13 mouse cellular contexts compared by ENCODE assay signal in genomic region chr8:99417456-99417855, GRCm38 (mm10). TPM values are rescaled to one million over a fixed set of nuclear protein-coding genes. Genes with fewer than 3 reads are reported as not detected.
DNase-seq lines count a peak whose midpoint lies in the region; ATAC-seq and TF ChIP-seq lines count a peak whose summit lies in the region.
"Had no signal": no experiment of that assay in that cellular context is flagged by ENCODE, and none has a peak within 500 bp of the region (broad histone marks: within the 10 kb centered on the region; RNA-seq: fewer than 3 reads in every experiment).

No protein-coding gene starts in this region.

- H3K4me2 ChIP-seq in forebrain, embryonic 11.5 days (ENCODE audit: low read depth, low read length, severe bottlenecking), result peak overlapping the region; percentile 94; the same call in 1 of the 2 replicates
- H3K4me2 ChIP-seq in hindbrain, embryonic 14.5 days (replicated peaks), result peak overlapping the region; percentile 75
- H3K4me2 ChIP-seq in midbrain, embryonic 15.5 days, result peak overlapping the region; percentile 86
- no peak overlapping the region for H3K4me2 ChIP-seq in intestine, embryonic 15.5 days (replicated peaks)

- H3K4me3 ChIP-seq in left cerebral cortex, adult 2 months, result peak overlapping the region; percentile 70
- H3K4me3 ChIP-seq in forebrain, embryonic 11.5 days (ENCODE audit: low read depth, low read length), result peak overlapping the region; percentile 6; the same call in 1 of the 2 replicates
- H3K4me3 ChIP-seq in hindbrain, embryonic 14.5 days (replicated peaks; ENCODE audit: low read length), result peak overlapping the region; percentile 62
- peak overlapping the region; percentile 72 for H3K4me3 ChIP-seq in midbrain, embryonic 15.5 days
- no peak overlapping the region for H3K4me3 ChIP-seq in intestine, embryonic 15.5 days (replicated peaks)
- H3K4me3 ChIP-seq: megakaryocyte, embryonic 14.5 days had no signal

- DNase-seq in left cerebral cortex, adult 2 months (ENCODE audit: extremely low spot score in 1 of 2, low spot score in 2 of 2), result no peak
- no peak for DNase-seq in left cerebral cortex, adult 8-10 months (ENCODE audit: low spot score in 2 of 2)
- DNase-seq in forebrain, embryonic 11.5 days (ENCODE audit: low spot score), result no peak
- DNase-seq in hindbrain, embryonic 14.5 days (ENCODE audit: low spot score), result no peak
- no peak for DNase-seq in gastrocnemius, postnatal 36 days
- DNase-seq in urinary bladder, postnatal 10 days (ENCODE audit: low spot score), result no peak
- DNase-seq: heart, adult 11 months; lung, adult 18-20 months had no signal

- no peak for TF ChIP-seq CTCF in left cerebral cortex, adult 2 months (IDR thresholded peaks at IDR 0.05)

- no peaks in the 10 kb centered on the region for H3K36me3 ChIP-seq in forebrain, embryonic 11.5 days (ENCODE audit: control insufficient read depth, insufficient read depth, low read length)
- no peaks in the 10 kb centered on the region for H3K36me3 ChIP-seq in hindbrain, embryonic 14.5 days (replicated peaks; ENCODE audit: control insufficient read depth, insufficient read depth)
- no peaks in the 10 kb centered on the region for H3K36me3 ChIP-seq in midbrain, embryonic 15.5 days (replicated peaks)
- H3K36me3 ChIP-seq in intestine, embryonic 15.5 days, result no peaks in the 10 kb centered on the region

- intact Hi-C loops in left cerebral cortex, adult 2 months (cut with DNase I), result loop anchor here (5.0 kb wide), 1 partner anchor 150 kb away; no protein-coding TSS in a partner anchor
- intact Hi-C loops in gastrocnemius, postnatal 36 days (cut with DNase I), result no loop called here

- no peaks in the 10 kb centered on the region for H3K4me1 ChIP-seq in forebrain, embryonic 11.5 days (replicated peaks; ENCODE audit: control insufficient read depth, insufficient read depth, low read length)
- peaks cover 3% of the 10 kb centered on the region; the same call in 1 of the 2 replicates for H3K4me1 ChIP-seq in hindbrain, embryonic 14.5 days (replicated peaks; ENCODE audit: control insufficient read depth, insufficient read depth, low read length)
- H3K4me1 ChIP-seq in midbrain, embryonic 15.5 days, result peaks cover 16% of the 10 kb centered on the region
- peaks cover 17% of the 10 kb centered on the region for H3K4me1 ChIP-seq in intestine, embryonic 15.5 days (replicated peaks)
- H3K4me1 ChIP-seq: megakaryocyte, embryonic 14.5 days had no signal

- peak overlapping the region; percentile 28; the same call in 1 of the 2 replicates for H3K27ac ChIP-seq in left cerebral cortex, adult 2 months
- H3K27ac ChIP-seq in forebrain, embryonic 11.5 days (ENCODE audit: low read depth, low read length), result no peak overlapping the region
- H3K27ac ChIP-seq in hindbrain, embryonic 14.5 days, result peak overlapping the region; percentile 64; the same call in 1 of the 2 replicates
- peak overlapping the region; percentile 77; the same call in 1 of the 2 replicates for H3K27ac ChIP-seq in midbrain, embryonic 15.5 days
- no peak overlapping the region for H3K27ac ChIP-seq in intestine, embryonic 15.5 days
- H3K27ac ChIP-seq: kidney, postnatal 0 days had no signal

- ATAC-seq in forebrain, embryonic 11.5 days (replicated peaks; ENCODE audit: low FRiP score), result no peak
- ATAC-seq in hindbrain, embryonic 14.5 days (ENCODE audit: low FRiP score), result no peak
- 0 out of 2 replicates have a peak, but pooled peaks have one; percentile 28 for ATAC-seq in midbrain, embryonic 15.5 days (replicated peaks)
- no peak for ATAC-seq in intestine, embryonic 15.5 days
- ATAC-seq: CD4-positive, CD25-positive, alpha-beta regulatory T cell, adult 4 months had no signal

- H3K27me3 ChIP-seq in forebrain, embryonic 11.5 days (ENCODE audit: control insufficient read depth, insufficient read depth, low read length), result peaks cover 4% of the 10 kb centered on the region
- peaks cover 7% of the 10 kb centered on the region; the same call in 1 of the 2 replicates for H3K27me3 ChIP-seq in hindbrain, embryonic 14.5 days (ENCODE audit: control insufficient read depth, insufficient read depth, low read length)
- H3K27me3 ChIP-seq in midbrain, embryonic 15.5 days (replicated peaks), result no peaks in the 10 kb centered on the region
- peaks cover 32% of the 10 kb centered on the region for H3K27me3 ChIP-seq in intestine, embryonic 15.5 days (replicated peaks)

- WGBS in forebrain, embryonic 11.5 days, result 31% methylated on average over 7 of the region's 7 CpGs
- WGBS in hindbrain, embryonic 14.5 days, result 23% methylated on average over 7 of the region's 7 CpGs
- 11% methylated on average over 7 of the region's 7 CpGs for WGBS in midbrain, embryonic 15.5 days
- 59% methylated on average over 7 of the region's 7 CpGs for WGBS in intestine, embryonic 15.5 days

- no peaks in the 10 kb centered on the region for H3K9me3 ChIP-seq in forebrain, embryonic 11.5 days (ENCODE audit: control insufficient read depth, low read length)
- H3K9me3 ChIP-seq in hindbrain, embryonic 14.5 days (ENCODE audit: control insufficient read depth, low read length), result no peaks in the 10 kb centered on the region
- no peaks in the 10 kb centered on the region for H3K9me3 ChIP-seq in midbrain, embryonic 15.5 days
- no peaks in the 10 kb centered on the region for H3K9me3 ChIP-seq in intestine, embryonic 15.5 days

- no peak overlapping the region for H3K9ac ChIP-seq in forebrain, embryonic 11.5 days (ENCODE audit: low read length)
- H3K9ac ChIP-seq in hindbrain, embryonic 14.5 days, result peak overlapping the region; percentile 73
- H3K9ac ChIP-seq in midbrain, embryonic 15.5 days, result peak overlapping the region; percentile 52; the same call in 1 of the 2 replicates
- no peak overlapping the region for H3K9ac ChIP-seq in intestine, embryonic 15.5 days

RNA-seq across cellular contexts. Expression of gene Cdh8, which starts 1.2 kb away (rescaled TPM):
- 10 to 100 TPM; 46.3 to 46.8 TPM for total RNA-seq in left cerebral cortex, adult 2 months (2021)
- total RNA-seq in left cerebral cortex, adult 8-10 months (2022), result 10 to 100 TPM; 46.1 to 53.2 (median 49.1) TPM
- polyA plus RNA-seq in forebrain, embryonic 11.5 days (2014; fragmentation: Nextera tagmentation; extraction: Ambion mirVana), result 8.7 and 12.0 TPM in 2 replicates
- polyA plus RNA-seq in hindbrain, embryonic 14.5 days (2014; fragmentation: Nextera tagmentation; extraction: Ambion mirVana), result 68.3 and 70.9 TPM in 2 replicates
- polyA plus RNA-seq in midbrain, embryonic 15.5 days (2015; fragmentation: Nextera tagmentation; extraction: Ambion mirVana), result 60.1 and 68.4 TPM in 2 replicates
- total RNA-seq in gastrocnemius, postnatal 36 days (2021), result not detected
- 1.1 and 1.3 TPM in 2 replicates for polyA plus RNA-seq in intestine, embryonic 15.5 days (2015; fragmentation: Nextera tagmentation; extraction: Ambion mirVana)
- polyA plus RNA-seq: CD4-positive, CD25-positive, alpha-beta regulatory T cell, adult 4 months had no signal

Comparison
In these comparisons a context has a peak if more than half of its experiments do, and no peak if none do; other contexts are left out.
1. H3K27ac ChIP-seq: peak in left cerebral cortex, adult 2 months (single experiment), hindbrain, embryonic 14.5 days (single experiment) and midbrain, embryonic 15.5 days (single experiment); none in forebrain, embryonic 11.5 days (single experiment) and intestine, embryonic 15.5 days (single experiment).
2. H3K9ac ChIP-seq: peak in hindbrain, embryonic 14.5 days (single experiment) and midbrain, embryonic 15.5 days (single experiment); none in forebrain, embryonic 11.5 days (single experiment) and intestine, embryonic 15.5 days (single experiment).